Mouse (Mus musculus) erythroblast, adult 5-6 weeks (primary cell): Measurements from ENCODE around the gene Fam78a. TPM values are rescaled to one million over a fixed set of nuclear protein-coding genes. Genes with fewer than 3 reads are reported as not detected.
"Not testable (repeated sequence)": the region's sequence is repeated elsewhere in the genome, so short reads cannot be mapped to it uniquely, and the experiment has no call there.

Source experiments
- ATAC-seq: replicated peaks from 2 replicates; pipeline ENCODE4 v1.8.0; 2016; ENCODE audit warnings: moderate number of reproducible peaks, mild to moderate bottlenecking, moderate TSS enrichment, inconsistent platforms; ENCODE audit not compliant: poor library complexity, low FRiP score, severe bottlenecking
- total RNA-seq, 2 experiments: library from RNA; stranded (forward) in 1 of 2; stranded (reverse) in 1 of 2; fragments of 150-400 nt in 1 of 2; fragments of 200-764, 138-1000 nt in 1 of 2; gene quantifications; 2 replicates each; pipeline versions ENCODE4 v1.2.3 to v1.2.4; 2015 to 2017; ENCODE audit warnings: low replicate concordance in 2 of 2

Gene Fam78a
- total RNA-seq, 2 experiments from 2014 or later, result 9.6 to 19.7 TPM

- ATAC-seq, result no peak
Measured at GRCm38 (mm10) chr2:32052418-32052817, 32.2 kb downstream of the Fam78a start.

GRCm38 (mm10) chr2:32051791-32052190, 32.9 kb downstream of the Fam78a start:
- no peak for ATAC-seq

GRCm38 (mm10) chr2:32047323-32047722, 37.3 kb downstream of the Fam78a start:
- no peak for ATAC-seq

GRCm38 (mm10) chr2:32046009-32046408, 38.6 kb downstream of the Fam78a start:
- no peak for ATAC-seq

GRCm38 (mm10) chr2:32045375-32045774, 39.3 kb downstream of the Fam78a start:
- no peak for ATAC-seq

- ATAC-seq, result no peak
Measured at GRCm38 (mm10) chr2:32043836-32044235, 40.8 kb downstream of the Fam78a start.

GRCm38 (mm10) chr2:32041087-32041486, 43.6 kb downstream of the Fam78a start:
- ATAC-seq, result no peak

GRCm38 (mm10) chr2:32040646-32041045, 44.0 kb downstream of the Fam78a start:
- ATAC-seq, result not testable (repeated sequence)

- no peak for ATAC-seq
Measured at GRCm38 (mm10) chr2:32038661-32039081, 46.0 kb downstream of the Fam78a start.

GRCm38 (mm10) chr2:32037279-32037858, 47.3 kb downstream of the Fam78a start:
- ATAC-seq, result no peak

GRCm38 (mm10) chr2:32034206-32034605, 50.5 kb downstream of the Fam78a start:
- ATAC-seq, result no peak

GRCm38 (mm10) chr2:32033436-32033835, 51.2 kb downstream of the Fam78a start:
- ATAC-seq, result no peak

- no peak for ATAC-seq
Measured at GRCm38 (mm10) chr2:32029636-32030035, 55.0 kb downstream of the Fam78a start.

- ATAC-seq, result no peak
Measured at GRCm38 (mm10) chr2:32024372-32024771, 60.3 kb downstream of the Fam78a start.

GRCm38 (mm10) chr2:32020229-32020628, 64.4 kb downstream of the Fam78a start:
- no peak for ATAC-seq

GRCm38 (mm10) chr2:32019704-32020103, 65.0 kb downstream of the Fam78a start:
- ATAC-seq, result no peak

GRCm38 (mm10) chr2:32008716-32009115, 75.9 kb downstream of the Fam78a start:
- no peak for ATAC-seq

- no peak for ATAC-seq
Measured at GRCm38 (mm10) chr2:32008311-32008710, 76.3 kb downstream of the Fam78a start.
